Mouse (Mus musculus) kidney, adult 2 months (tissue): ENCODE data around the gene Fh1.

ENCODE experiments used
- CTCF ChIP-seq: fragments of 200-500 bp; conservative IDR thresholded peaks from 2 replicates; pipeline ENCODE4 v1.5.1; 2011; ENCODE audit warnings: low read depth, mild to moderate bottlenecking, control low read depth, low read length, moderate library complexity, mixed read lengths; ENCODE audit not compliant: insufficient read depth, insufficient read length
- POLR2A ChIP-seq: fragments of 200-500 bp; IDR thresholded peaks from one replicate; pipeline ENCODE4 v1.6.1; 2011; ENCODE audit warnings: low read depth, low read length, control low read depth

- no peak for TF ChIP-seq POLR2A
- no peak for TF ChIP-seq CTCF
Observed at GRCm38 (mm10) chr1:175673563-175674325, 48.3 kb upstream of the Fh1 start.
